Mouse (Mus musculus) intestine, postnatal 0 days (tissue): ENCODE measurements around the gene Tcf7l2. TPM values are rescaled to one million over a fixed set of nuclear protein-coding genes. Genes with fewer than 3 reads are reported as not detected.

Experiments
- ATAC-seq: fragments of 200-750 bp; cut with Nextera tagmentation; 2 replicates; pipeline ENCODE4 v1.8.0; 2017; ENCODE audit warnings: mild to moderate bottlenecking, moderate TSS enrichment, moderate library complexity
- H3K27ac ChIP-seq: fragments of 300-500 bp; sonication (generic); 2 replicates; pipeline ENCODE4 v1.5.1; 2014; ENCODE audit warnings: mild to moderate bottlenecking, low read depth, low read length, moderate library complexity
- H3K27me3 ChIP-seq: fragments of 300-500 bp; sonication (generic); replicated peaks from 2 replicates; pipeline ENCODE4 v1.6.1; 2014; ENCODE audit warnings: low read length, mixed read lengths; ENCODE audit not compliant: control insufficient read depth, insufficient read depth
- H3K36me3 ChIP-seq: fragments of 300-500 bp; sonication (generic); 2 replicates; pipeline ENCODE4 v1.6.1; 2014; ENCODE audit warnings: mild to moderate bottlenecking, moderate library complexity; ENCODE audit not compliant: control insufficient read depth, insufficient read depth
- H3K4me1 ChIP-seq: fragments of 300-500 bp; sonication (generic); replicated peaks from 2 replicates; pipeline ENCODE4 v1.6.1; 2014; ENCODE audit warnings: antibody characterized with exemption, low read length, mixed read lengths; ENCODE audit not compliant: control insufficient read depth, insufficient read depth
- H3K4me2 ChIP-seq: fragments of 300-500 bp; sonication (generic); replicated peaks from 2 replicates; pipeline ENCODE4 v1.6.1; 2014; ENCODE audit warnings: low read depth, mild to moderate bottlenecking, moderate library complexity
- H3K4me3 ChIP-seq: fragments of 300-500 bp; sonication (generic); 2 replicates; pipeline ENCODE4 v1.5.1; 2014; ENCODE audit warnings: low read depth, low read length
- H3K9ac ChIP-seq: fragments of 300-500 bp; sonication (generic); 2 replicates; pipeline ENCODE4 v1.6.1; 2014; ENCODE audit warnings: mild to moderate bottlenecking, low read depth, low read length
- H3K9me3 ChIP-seq: fragments of 300-500 bp; sonication (generic); 2 replicates; pipeline ENCODE4 v1.6.1; 2016; ENCODE audit warnings: mixed run types; ENCODE audit not compliant: control insufficient read depth
- CTCF ChIP-seq: sonication (generic); IDR thresholded peaks from 2 replicates; pipeline ENCODE4 v1.5.1; 2016; ENCODE audit warnings: low read depth, mild to moderate bottlenecking, control low read depth, antibody characterized with exemption, moderate library complexity
- WGBS: fragments of 180-500 bp; shearing (Covaris S2); extraction: QIAGEN DNeasy Blood & Tissue Kit; methylation state at CpG from one replicate; pipeline ENCODE4 v1.1.7; 2014; 5-methylcytosine and 5-hydroxymethylcytosine counted together
- polyA plus RNA-seq: library from polyadenylated mRNA; unstranded; fragments of >200 nt; fragmentation: Nextera tagmentation; extraction: Ambion mirVana; gene quantifications from 2 replicates; pipeline ENCODE4 v1.2.1, GENCODE M21; 2015

Gene Tcf7l2
- polyA plus RNA-seq, 1 experiment from 2014 or later, result 32.4 TPM

- Histone ChIP-seq H3K4me3 (no peak overlapping the region), H3K4me1 (no peaks in the 10 kb centered on the region), H3K27ac (no peak overlapping the region), H3K36me3 (peaks cover 9% of the 10 kb centered on the region), H3K27me3 (no peaks in the 10 kb centered on the region), H3K9ac (no peak overlapping the region), H3K4me2 (no peak overlapping the region), H3K9me3 (no peaks in the 10 kb centered on the region)
- TF ChIP-seq CTCF, result no peak
- WGBS, result 81% methylated on average over 3 of the region's 3 CpGs
- no peak for ATAC-seq
Measured at GRCm38 (mm10) chr19:55934730-55935003, 193.0 kb downstream of the Tcf7l2 start.

GRCm38 (mm10) chr19:55937026-55937425 is 195.4 kb downstream of the Tcf7l2 start:
- Histone ChIP-seq H3K9ac (no peak overlapping the region), H3K9me3 (no peaks in the 10 kb centered on the region), H3K27ac (no peak overlapping the region), H3K36me3 (no peaks in the 10 kb centered on the region), H3K4me1 (no peaks in the 10 kb centered on the region), H3K4me2 (no peak overlapping the region), H3K4me3 (no peak overlapping the region), H3K27me3 (no peaks in the 10 kb centered on the region)
- ATAC-seq, result no peak
- WGBS, result 97% methylated on average over 3 of the region's 3 CpGs
- no peak for TF ChIP-seq CTCF

- Histone ChIP-seq H3K4me2 (no peak overlapping the region), H3K27ac (no peak overlapping the region), H3K27me3 (no peaks in the 10 kb centered on the region), H3K36me3 (no peaks in the 10 kb centered on the region), H3K4me1 (no peaks in the 10 kb centered on the region), H3K9me3 (no peaks in the 10 kb centered on the region), H3K4me3 (no peak overlapping the region), H3K9ac (no peak overlapping the region)
- TF ChIP-seq CTCF, result no peak
- WGBS, result 84% methylated on average over 21 of the region's 21 CpGs
- no peak for ATAC-seq
Measured at GRCm38 (mm10) chr19:55938254-55939046, 196.8 kb downstream of the Tcf7l2 start.

GRCm38 (mm10) chr19:55939090-55939489 is 197.5 kb downstream of the Tcf7l2 start:
- H3K4me1 ChIP-seq, result no peaks in the 10 kb centered on the region
- no peak for TF ChIP-seq CTCF
- no peaks in the 10 kb centered on the region for H3K27me3 ChIP-seq
- H3K4me2 ChIP-seq, result no peak overlapping the region
- no peak overlapping the region for H3K4me3 ChIP-seq
- no peak for ATAC-seq
- no peak overlapping the region for H3K27ac ChIP-seq
- no peaks in the 10 kb centered on the region for H3K36me3 ChIP-seq
- no peaks in the 10 kb centered on the region for H3K9me3 ChIP-seq
- WGBS, result 72% methylated on average over 5 of the region's 5 CpGs
- H3K9ac ChIP-seq, result no peak overlapping the region

GRCm38 (mm10) chr19:55939719-55940118 is 198.1 kb downstream of the Tcf7l2 start:
- no peak overlapping the region for H3K4me3 ChIP-seq
- H3K36me3 ChIP-seq, result no peaks in the 10 kb centered on the region
- H3K4me1 ChIP-seq, result no peaks in the 10 kb centered on the region
- no peak for TF ChIP-seq CTCF
- WGBS, result 92% methylated on average over 4 of the region's 4 CpGs
- H3K9ac ChIP-seq, result no peak overlapping the region
- H3K27me3 ChIP-seq, result no peaks in the 10 kb centered on the region
- ATAC-seq, result no peak
- no peak overlapping the region for H3K27ac ChIP-seq
- H3K9me3 ChIP-seq, result no peaks in the 10 kb centered on the region
- H3K4me2 ChIP-seq, result no peak overlapping the region

- Histone ChIP-seq H3K9me3 (no peaks in the 10 kb centered on the region), H3K9ac (no peak overlapping the region), H3K4me2 (no peak overlapping the region), H3K4me3 (no peak overlapping the region), H3K27me3 (no peaks in the 10 kb centered on the region), H3K27ac (no peak overlapping the region), H3K36me3 (no peaks in the 10 kb centered on the region), H3K4me1 (no peaks in the 10 kb centered on the region)
- ATAC-seq, result no peak
- no peak for TF ChIP-seq CTCF
- 55% methylated on average over 11 of the region's 11 CpGs for WGBS
Measured at GRCm38 (mm10) chr19:55940538-55941252, 199.1 kb downstream of the Tcf7l2 start.
